Comparison of ENCODE assay signal across 27 mouse cellular contexts in the genomic region with DNA sequence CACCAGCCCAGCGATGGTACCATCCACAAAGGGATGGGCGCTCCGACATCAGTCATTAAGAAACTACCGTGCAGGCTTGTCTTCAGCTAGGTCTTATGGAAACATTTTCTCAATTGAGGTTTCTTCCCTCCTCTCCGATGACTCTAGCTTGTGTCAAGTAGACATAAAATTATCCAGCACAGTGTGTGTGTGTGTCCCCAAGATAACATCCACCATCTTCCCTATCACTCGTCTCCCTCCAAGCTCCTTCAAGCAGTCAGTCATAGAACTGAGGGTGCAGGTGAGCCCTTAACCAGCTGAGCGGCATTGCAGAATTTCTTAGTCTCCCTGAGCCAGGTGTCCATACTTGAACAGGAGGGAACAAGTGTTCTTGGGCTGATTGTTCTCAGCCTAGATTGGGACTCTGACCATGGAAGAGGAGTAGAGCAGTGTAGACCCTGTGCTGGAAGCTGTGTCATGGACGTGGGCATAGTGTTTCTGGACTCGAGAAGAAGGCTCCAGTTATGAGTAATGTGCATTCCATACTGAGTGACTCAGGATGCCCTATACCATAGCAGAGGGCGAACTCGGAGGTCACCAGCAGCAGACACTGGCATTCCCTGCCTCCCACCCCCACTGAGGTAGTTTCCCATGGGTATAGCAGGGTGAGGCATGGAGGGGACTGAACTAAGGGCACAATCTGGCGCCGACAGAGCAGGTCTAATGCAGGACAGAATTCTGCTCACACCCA. TPM values are rescaled to one million over a fixed set of nuclear protein-coding genes. Genes with fewer than 3 reads are reported as not detected.
DNase-seq lines count a peak whose midpoint lies in the region; ATAC-seq and TF ChIP-seq lines count a peak whose summit lies in the region.
"Had no signal": no experiment of that assay in that cellular context is flagged by ENCODE, and none has a peak within 500 bp of the region (broad histone marks: within the 10 kb centered on the region; RNA-seq: fewer than 3 reads in every experiment).

No protein-coding gene starts in this region.

- H3K27me3 ChIP-seq in liver, embryonic 12.5 days (replicated peaks): no peaks in the 10 kb centered on the region
- no peaks in the 10 kb centered on the region for H3K27me3 ChIP-seq in C2C12 (ENCODE audit: control insufficient read depth, insufficient read depth, insufficient read length)
- H3K27me3 ChIP-seq in liver, embryonic 16.5 days (ENCODE audit: control insufficient read depth, insufficient read depth, low read depth, low read length): no peaks in the 10 kb centered on the region
- H3K27me3 ChIP-seq: forebrain, embryonic 12.5 days; hindbrain, embryonic 12.5 days; intestine, embryonic 15.5 days; neural tube, embryonic 13.5 days had no signal

- H3K4me2 ChIP-seq in liver, embryonic 12.5 days: no peak overlapping the region
- no peak overlapping the region for H3K4me2 ChIP-seq in liver, embryonic 16.5 days (ENCODE audit: low read depth, low read length)
- H3K4me2 ChIP-seq: forebrain, embryonic 12.5 days; hindbrain, embryonic 12.5 days; intestine, embryonic 15.5 days; midbrain, embryonic 11.5 days; neural tube, embryonic 13.5 days had no signal

- 70% methylated on average over 13 of the region's 13 CpGs for WGBS in liver, embryonic 12.5 days (ENCODE audit: insufficient replicate concordance)
- 65% methylated on average over 13 of the region's 13 CpGs for WGBS in liver, embryonic 16.5 days (ENCODE audit: insufficient replicate concordance)

- no peak overlapping the region for H3K27ac ChIP-seq in liver, embryonic 12.5 days
- H3K27ac ChIP-seq in embryonic fibroblast, embryonic 13.5 days (ENCODE audit: insufficient read depth, low read length): peak overlapping the region; percentile 7; the same call in 1 of the 2 replicates
- no peak overlapping the region for H3K27ac ChIP-seq in liver, embryonic 16.5 days (ENCODE audit: low read length)
- H3K27ac ChIP-seq: forebrain, embryonic 12.5 days; heart, embryonic 10.5 days; hindbrain, embryonic 12.5 days; hindbrain, postnatal 0 days; intestine, embryonic 15.5 days; neural tube, embryonic 13.5 days had no signal

- H3K36me3 ChIP-seq in liver, embryonic 12.5 days: 0 out of 2 replicates have a peak, but pooled peaks cover 4% of the 10 kb centered on the region
- peaks cover 7% of the 10 kb centered on the region for H3K36me3 ChIP-seq in C2C12 (ENCODE audit: control insufficient read depth, insufficient read depth)
- no peaks in the 10 kb centered on the region for H3K36me3 ChIP-seq in liver, embryonic 16.5 days (ENCODE audit: control insufficient read depth, insufficient read depth)
- H3K36me3 ChIP-seq: forebrain, embryonic 12.5 days; G1E; heart, embryonic 10.5 days; intestine, embryonic 15.5 days; neural tube, embryonic 13.5 days had no signal

- TF ChIP-seq POLR2A in embryonic fibroblast, embryonic 13.5 days (IDR thresholded peaks at IDR 0.05; ENCODE audit: low read depth, low read length): no peak

- ATAC-seq in liver, embryonic 12.5 days: peak; percentile 62
- ATAC-seq in liver, embryonic 16.5 days (ENCODE audit: low read depth): peak; percentile 33; the same call in 1 of the 2 replicates
- ATAC-seq: hindbrain, postnatal 0 days; intestine, embryonic 15.5 days; midbrain, embryonic 16.5 days had no signal

- peak overlapping the region; percentile 37 for H3ac ChIP-seq in C2C12 (ENCODE audit: control insufficient read depth, insufficient read length, low read depth)

- peaks cover 86% of the 10 kb centered on the region for H3K79me3 ChIP-seq in C2C12 (ENCODE audit: low read depth)

- peaks cover 67% of the 10 kb centered on the region for H3K4me1 ChIP-seq in liver, embryonic 12.5 days
- H3K4me1 ChIP-seq in embryonic fibroblast, embryonic 13.5 days (ENCODE audit: control insufficient read depth, insufficient read depth, low read length): peaks cover 4% of the 10 kb centered on the region; the same call in 1 of the 2 replicates
- H3K4me1 ChIP-seq in liver, embryonic 16.5 days (ENCODE audit: control insufficient read depth, low read depth, low read length): peaks cover 43% of the 10 kb centered on the region

- H3K4me3 ChIP-seq in liver, embryonic 12.5 days: no peak overlapping the region
- H3K4me3 ChIP-seq in C2C12 (ENCODE audit: insufficient read depth, poor library complexity, severe bottlenecking): no peak overlapping the region
- no peak overlapping the region for H3K4me3 ChIP-seq in embryonic fibroblast, embryonic 13.5 days (ENCODE audit: insufficient read depth, low read length)
- H3K4me3 ChIP-seq in liver, embryonic 16.5 days (ENCODE audit: low read depth, low read length): no peak overlapping the region
- H3K4me3 ChIP-seq: forebrain, embryonic 12.5 days; heart, embryonic 10.5 days; hindbrain, embryonic 12.5 days; intestine, embryonic 15.5 days; neural tube, embryonic 13.5 days had no signal

- H3K9ac ChIP-seq in liver, embryonic 12.5 days: no peak overlapping the region
- H3K9ac ChIP-seq in liver, embryonic 16.5 days (ENCODE audit: low read depth, low read length): no peak overlapping the region
- H3K9ac ChIP-seq: forebrain, embryonic 12.5 days; hindbrain, embryonic 12.5 days; intestine, embryonic 15.5 days; neural tube, embryonic 13.5 days had no signal

- no peaks in the 10 kb centered on the region for H3K9me3 ChIP-seq in liver, embryonic 12.5 days (replicated peaks)
- no peaks in the 10 kb centered on the region for H3K9me3 ChIP-seq in liver, embryonic 16.5 days (replicated peaks; ENCODE audit: control insufficient read depth, low read length)
- H3K9me3 ChIP-seq: forebrain, embryonic 12.5 days; heart, embryonic 10.5 days; hindbrain, embryonic 12.5 days; intestine, embryonic 15.5 days; neural tube, embryonic 13.5 days had no signal

- H3K79me2 ChIP-seq in C2C12 (ENCODE audit: control insufficient read depth, insufficient read depth): peaks cover 100% of the 10 kb centered on the region

- no peak for DNase-seq in liver
- DNase-seq in layer of hippocampus, adult 18-20 months (ENCODE audit: low spot score in 2 of 2): no peak
- no peak for DNase-seq in retina, embryonic 14.5 days (ENCODE audit: low spot score)
- DNase-seq in c-Kit-positive CD71-positive TER-119-positive erythroid progenitor cells, embryonic 14.5 days (ENCODE audit: low spot score): no peak
- DNase-seq: adrenal gland, postnatal 14 days; cerebellum, adult 18-20 months; cerebellum, postnatal 14 days; gastrocnemius, postnatal 25 days; heart, adult 11 months; heart, postnatal 36 days; kidney, adult 8-10 months; kidney, postnatal 10 days; layer of hippocampus, adult 9-11 months; thymus, postnatal 4 days had no signal

- no peak for TF ChIP-seq CTCF in C2C12 (IDR thresholded peaks at IDR 0.05; ENCODE audit: control insufficient read depth, insufficient read depth, insufficient read length)
- no peak for TF ChIP-seq CTCF in embryonic fibroblast, embryonic 13.5 days (IDR thresholded peaks at IDR 0.05; ENCODE audit: borderline replicate concordance, insufficient read depth, low read length)

TF ChIP-seq in C2C12, 6 proteins besides CTCF, POLR2A, EP300 and RAD21:
- TF ChIP-seq USF1 (IDR thresholded peaks at IDR 0.05; ENCODE audit: low read depth) (no peak), FOSL1 (IDR thresholded peaks at IDR 0.05; ENCODE audit: insufficient read depth, low read length, poor library complexity, severe bottlenecking) (peak; percentile 58), MAX (IDR thresholded peaks at IDR 0.05) (peak; percentile 45)

RNA-seq across cellular contexts. Expression of a gene that starts 32.0 kb away (rescaled TPM):
- 17.6 and 18.6 TPM in 2 replicates for polyA plus RNA-seq in liver, embryonic 12.5 days (2016; fragmentation: Nextera tagmentation; extraction: Ambion mirVana)
- polyA plus RNA-seq in C2C12 (2012; fragmentation: generic; extraction: Trizol): 114 TPM
- 41.1 and 49.0 TPM in 2 replicates for polyA plus RNA-seq in embryonic fibroblast, embryonic 13.5 days (2011; ENCODE audit: insufficient read length, low read depth, missing spikeins)
- polyA plus RNA-seq in liver, embryonic 16.5 days (2015; fragmentation: Nextera tagmentation; extraction: Ambion mirVana): 22.2 and 23.6 TPM in 2 replicates
- total RNA-seq in layer of hippocampus, adult 18-20 months (2021): 10 to 100 TPM; 68.1 to 78.0 TPM
- total RNA-seq: G1E had no signal
- polyA plus RNA-seq: G1E had no signal
